Mouse (Mus musculus) liver, adult 2 months (tissue): ENCODE results near the gene Izumo2. TPM values are rescaled to one million over a fixed set of nuclear protein-coding genes. Genes with fewer than 3 reads are reported as not detected.

Experiments
- DNase-seq: peaks from one replicate; pipeline ENCODE4 v3.0.0-alpha.2; 2011; ENCODE audit warnings: low read depth, low spot score; ENCODE audit errors: extremely low read depth
- H3K27ac ChIP-seq: fragments of 200-500 bp; replicated peaks from 2 replicates; pipeline ENCODE4 v1.5.1; 2012; ENCODE audit warnings: low read depth, mild to moderate bottlenecking, control low read depth, inconsistent platforms, low read length; ENCODE audit not compliant: insufficient read depth
- H3K27me3 ChIP-seq: fragments of 200-500 bp; 2 replicates; pipeline ENCODE4 v1.6.1; 2012; ENCODE audit warnings: mild to moderate bottlenecking, moderate library complexity, low read length, inconsistent platforms; ENCODE audit not compliant: control insufficient read depth, insufficient read depth
- H3K36me3 ChIP-seq: fragments of 200-500 bp; 2 replicates; pipeline ENCODE4 v1.6.1; 2012; ENCODE audit warnings: low read length, inconsistent platforms; ENCODE audit not compliant: control insufficient read depth, insufficient read depth
- H3K4me1 ChIP-seq: fragments of 200-500 bp; 2 replicates; pipeline ENCODE4 v1.6.1; 2011; ENCODE audit warnings: low read length; ENCODE audit not compliant: control insufficient read depth, insufficient read depth
- H3K4me3 ChIP-seq: fragments of 200-500 bp; 2 replicates; pipeline ENCODE4 v1.5.1; 2011; ENCODE audit warnings: low read depth, mild to moderate bottlenecking, control low read depth, low read length, moderate library complexity; ENCODE audit not compliant: insufficient read depth
- H3K79me2 ChIP-seq: fragments of 200-500 bp; 2 replicates; pipeline ENCODE4 v1.6.1; 2012; ENCODE audit warnings: inconsistent platforms, mild to moderate bottlenecking, low read length, moderate library complexity; ENCODE audit not compliant: control insufficient read depth, insufficient read depth
- H3K9ac ChIP-seq: fragments of 200-500 bp; 2 replicates; pipeline ENCODE4 v1.6.1; 2012; ENCODE audit warnings: low read depth, mild to moderate bottlenecking, control low read depth, inconsistent platforms, low read length
- CTCF ChIP-seq: fragments of 200-500 bp; IDR thresholded peaks from 2 replicates; pipeline ENCODE4 v1.5.1; 2011; ENCODE audit warnings: low read depth, low read length, control low read depth
- POLR2A ChIP-seq: fragments of 200-500 bp; IDR thresholded peaks from 2 replicates; pipeline ENCODE4 v1.6.1; 2011; ENCODE audit warnings: low read length, control low read depth; ENCODE audit not compliant: insufficient read depth; ENCODE audit errors: extremely low read depth
- WGBS: fragments of 180-500 bp; shearing (Covaris S2); methylation state at CpG from one replicate; pipeline ENCODE4 v1.1.7; 2018; 5-methylcytosine and 5-hydroxymethylcytosine counted together
- polyA plus RNA-seq: library from polyadenylated mRNA; depleted of rRNA; stranded (reverse); fragments of >200 nt; gene quantifications from 2 replicates; pipeline ENCODE4 v1.2.3, GENCODE M21; 2012; rRNA removed
- total RNA-seq: library from RNA; depleted of rRNA; stranded (reverse); fragments of >200 nt; gene quantifications from 2 replicates; pipeline ENCODE4 v1.2.3, GENCODE M21; 2014; rRNA removed

Gene Izumo2
- total and polyA plus RNA-seq, 2 experiments = not detected

DNA sequence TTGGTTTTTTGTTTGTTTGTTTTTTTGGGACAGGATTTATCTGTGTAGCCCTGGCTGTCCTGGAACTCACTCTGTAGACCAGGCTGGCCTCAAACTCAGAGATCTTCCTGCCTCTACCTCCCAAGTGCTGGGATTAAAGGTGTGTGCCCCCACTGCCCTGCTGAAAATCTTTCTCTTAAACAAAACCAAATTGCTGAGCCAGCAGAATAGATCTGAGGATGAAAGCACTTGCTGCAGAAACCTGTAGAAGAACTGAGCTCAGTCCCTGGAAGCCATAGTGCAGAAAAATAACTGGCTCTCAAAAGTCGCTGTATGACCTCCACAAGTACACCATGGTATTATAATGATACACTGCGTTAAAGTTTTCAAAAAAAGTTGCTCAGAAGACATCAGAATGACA is 48.6 kb downstream of the Izumo2 start:
- Histone ChIP-seq H3K79me2 (no peaks in the 10 kb centered on the region), H3K4me1 (no peaks in the 10 kb centered on the region), H3K36me3 (peaks cover 38% of the 10 kb centered on the region), H3K4me3 (no peak overlapping the region), H3K27ac (no peak overlapping the region), H3K9ac (no peak overlapping the region), H3K27me3 (no peaks in the 10 kb centered on the region)
- TF ChIP-seq CTCF (no peak), POLR2A (no peak)
- WGBS = 86% methylated on average over 2 of the region's 2 CpGs
- DNase-seq = no peak

DNA sequence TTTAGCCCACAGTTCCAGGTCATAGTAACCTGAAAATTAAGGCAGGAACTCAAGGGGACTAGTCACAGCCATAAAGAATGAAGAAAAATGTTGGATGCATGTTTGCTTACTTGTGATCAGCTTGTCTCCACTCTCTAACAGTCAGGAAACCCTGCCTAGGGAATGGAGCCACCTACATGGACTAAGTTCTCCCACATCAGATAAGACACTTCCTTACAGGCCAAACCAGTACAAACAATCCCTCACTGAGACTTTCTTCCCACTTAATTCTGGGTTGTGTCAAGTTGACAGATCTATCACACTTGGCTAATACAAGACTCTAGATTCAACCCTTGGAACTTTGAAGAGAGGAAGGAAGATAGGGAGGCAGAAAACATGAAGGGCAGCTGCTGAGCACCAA is 51.8 kb downstream of the Izumo2 start:
- H3K27ac ChIP-seq = no peak overlapping the region
- no peaks in the 10 kb centered on the region for H3K4me1 ChIP-seq
- no peak overlapping the region for H3K4me3 ChIP-seq
- H3K27me3 ChIP-seq = no peaks in the 10 kb centered on the region
- no peaks in the 10 kb centered on the region for H3K79me2 ChIP-seq
- peaks cover 35% of the 10 kb centered on the region for H3K36me3 ChIP-seq
- no peak overlapping the region for H3K9ac ChIP-seq
- TF ChIP-seq CTCF (no peak), POLR2A (no peak)
- DNase-seq = no peak

DNA sequence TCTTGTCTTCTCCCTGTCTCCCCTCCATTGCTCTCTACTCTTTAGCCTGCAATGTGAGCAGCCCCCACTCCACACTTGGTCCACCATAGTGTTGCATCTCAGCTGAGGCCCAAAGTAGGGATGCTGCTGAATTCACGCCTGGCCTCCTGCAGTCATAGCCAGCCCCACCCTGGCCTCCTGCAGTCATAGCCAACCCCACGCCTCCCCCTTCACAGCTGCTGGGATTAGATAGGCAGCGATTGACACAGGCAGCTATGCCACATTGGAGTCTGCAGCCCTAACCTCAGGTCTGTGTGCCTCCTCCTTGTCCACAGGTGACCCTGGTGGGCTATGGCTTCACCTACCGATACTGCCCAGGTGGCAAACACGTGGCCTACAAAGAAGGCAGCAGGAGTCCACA is 59.6 kb downstream of the Izumo2 start:
- Histone ChIP-seq H3K4me3 (no peak overlapping the region), H3K27me3 (no peaks in the 10 kb centered on the region), H3K27ac (no peak overlapping the region), H3K36me3 (peaks cover 18% of the 10 kb centered on the region; the same call in 1 of the 2 replicates), H3K4me1 (no peaks in the 10 kb centered on the region), H3K79me2 (no peaks in the 10 kb centered on the region), H3K9ac (no peak overlapping the region)
- 94% methylated on average over 5 of the region's 5 CpGs for WGBS
- TF ChIP-seq POLR2A (no peak), CTCF (no peak)
- DNase-seq = no peak

Other genes with a start within 250 kb of the Izumo2 start
- gene Aspdh, start 243.4 kb upstream of the Izumo2 start, total RNA-seq = 146 and 158 TPM in 2 replicates
- gene Aspdh, start 243.4 kb upstream of the Izumo2 start, polyA plus RNA-seq = 537 and 608 TPM in 2 replicates
- 25.5 and 27.1 TPM in 2 replicates for gene Josd2, start 240.8 kb upstream of the Izumo2 start, total RNA-seq
- 99.7 and 206 TPM in 2 replicates for gene Josd2, start 240.8 kb upstream of the Izumo2 start, polyA plus RNA-seq
- 29.7 and 40.5 TPM in 2 replicates for gene Emc10, start 212.2 kb upstream of the Izumo2 start, total RNA-seq
- gene Emc10, start 212.2 kb upstream of the Izumo2 start, polyA plus RNA-seq = 227 and 287 TPM in 2 replicates
- 1.7 and 1.8 TPM in 2 replicates for gene Fam71e1, start 212.2 kb upstream of the Izumo2 start, total RNA-seq
- gene Fam71e1, start 212.2 kb upstream of the Izumo2 start, polyA plus RNA-seq = 4.1 and 4.7 TPM in 2 replicates
- 0.55 TPM in 1 of 2 replicates, not detected in the other for gene Mybpc2, start 184.1 kb upstream of the Izumo2 start, total RNA-seq
- gene Mybpc2, start 184.1 kb upstream of the Izumo2 start, polyA plus RNA-seq = not detected in 2 replicates
- gene Spib, start 176.7 kb upstream of the Izumo2 start, total RNA-seq = 0.18 and 0.81 TPM in 2 replicates
- 0.56 and 1.9 TPM in 2 replicates for gene Spib, start 176.7 kb upstream of the Izumo2 start, polyA plus RNA-seq
- 2.4 and 4.0 TPM in 2 replicates for gene Pold1, start 159.9 kb upstream of the Izumo2 start, total RNA-seq
- 5.2 and 6.5 TPM in 2 replicates for gene Pold1, start 159.9 kb upstream of the Izumo2 start, polyA plus RNA-seq
- gene Nr1h2, start 154.8 kb upstream of the Izumo2 start, total RNA-seq = 21.6 and 30.8 TPM in 2 replicates
- 74.9 and 80.3 TPM in 2 replicates for gene Nr1h2, start 154.8 kb upstream of the Izumo2 start, polyA plus RNA-seq
- gene Napsa, start 136.4 kb upstream of the Izumo2 start, total RNA-seq = 0.65 and 1.6 TPM in 2 replicates
- gene Napsa, start 136.4 kb upstream of the Izumo2 start, polyA plus RNA-seq = 1.1 and 1.7 TPM in 2 replicates
- 0.37 and 1.2 TPM in 2 replicates for gene Kcnc3, start 118.1 kb upstream of the Izumo2 start, total RNA-seq
- gene Kcnc3, start 118.1 kb upstream of the Izumo2 start, polyA plus RNA-seq = 4.6 and 5.3 TPM in 2 replicates
- 7.0 and 8.0 TPM in 2 replicates for gene Myh14, start 37.9 kb upstream of the Izumo2 start, total RNA-seq
- gene Myh14, start 37.9 kb upstream of the Izumo2 start, polyA plus RNA-seq = 5.6 and 6.0 TPM in 2 replicates
- gene Vrk3, start 39.7 kb downstream of the Izumo2 start, total RNA-seq = 8.6 and 12.7 TPM in 2 replicates
- gene Vrk3, start 39.7 kb downstream of the Izumo2 start, polyA plus RNA-seq = 31.4 and 34.3 TPM in 2 replicates
- gene Zfp473, start 42.3 kb downstream of the Izumo2 start, total RNA-seq = 0.07 and 0.28 TPM in 2 replicates
- gene Zfp473, start 42.3 kb downstream of the Izumo2 start, polyA plus RNA-seq = 0.04 TPM in 1 of 2 replicates, not detected in the other
- gene Nup62, start 107.3 kb downstream of the Izumo2 start, total RNA-seq = 4.0 and 5.4 TPM in 2 replicates
- 20.4 and 20.6 TPM in 2 replicates for gene Nup62, start 107.3 kb downstream of the Izumo2 start, polyA plus RNA-seq
- 0.60 and 0.65 TPM in 2 replicates for gene Il4i1, start 107.6 kb downstream of the Izumo2 start, total RNA-seq
- gene Il4i1, start 107.6 kb downstream of the Izumo2 start, polyA plus RNA-seq = 0.85 and 1.7 TPM in 2 replicates
- gene Atf5, start 107.9 kb downstream of the Izumo2 start, total RNA-seq = 22.9 and 43.9 TPM in 2 replicates
- gene Atf5, start 107.9 kb downstream of the Izumo2 start, polyA plus RNA-seq = 727 and 964 TPM in 2 replicates
- 23.9 and 35.4 TPM in 2 replicates for gene Akt1s1, start 140.2 kb downstream of the Izumo2 start, total RNA-seq
- 93.9 and 106 TPM in 2 replicates for gene Akt1s1, start 140.2 kb downstream of the Izumo2 start, polyA plus RNA-seq
- gene Tbc1d17, start 140.3 kb downstream of the Izumo2 start, total RNA-seq = 20.2 and 31.5 TPM in 2 replicates
- gene Tbc1d17, start 140.3 kb downstream of the Izumo2 start, polyA plus RNA-seq = 81.1 and 91.6 TPM in 2 replicates
- 20.8 and 24.0 TPM in 2 replicates for gene Pnkp, start 148.4 kb downstream of the Izumo2 start, total RNA-seq
- 42.5 and 45.7 TPM in 2 replicates for gene Pnkp, start 148.4 kb downstream of the Izumo2 start, polyA plus RNA-seq
- gene Ptov1, start 161.0 kb downstream of the Izumo2 start, total RNA-seq = 17.0 and 32.8 TPM in 2 replicates
- 76.1 and 91.6 TPM in 2 replicates for gene Ptov1, start 161.0 kb downstream of the Izumo2 start, polyA plus RNA-seq
- gene Med25, start 184.0 kb downstream of the Izumo2 start, total RNA-seq = 11.6 and 16.6 TPM in 2 replicates
- gene Med25, start 184.0 kb downstream of the Izumo2 start, polyA plus RNA-seq = 114 TPM in 2 replicates
- gene Fuz, start 187.3 kb downstream of the Izumo2 start, total RNA-seq = 5.7 and 6.8 TPM in 2 replicates
- 16.6 and 25.1 TPM in 2 replicates for gene Fuz, start 187.3 kb downstream of the Izumo2 start, polyA plus RNA-seq
- 14.5 and 18.3 TPM in 2 replicates for gene Ap2a1, start 220.8 kb downstream of the Izumo2 start, total RNA-seq
- gene Ap2a1, start 220.8 kb downstream of the Izumo2 start, polyA plus RNA-seq = 32.8 and 38.2 TPM in 2 replicates
- gene Tsks, start 234.5 kb downstream of the Izumo2 start, total RNA-seq = not detected in 2 replicates
- 0.20 and 0.51 TPM in 2 replicates for gene Tsks, start 234.5 kb downstream of the Izumo2 start, polyA plus RNA-seq